9 mouse cellular contexts compared by ENCODE assay signal in genomic region chr13:47650093-47650492, GRCm38 (mm10).
DNase-seq lines count a peak whose midpoint lies in the region; ATAC-seq and TF ChIP-seq lines count a peak whose summit lies in the region.
"Had no signal": no experiment of that assay in that cellular context is flagged by ENCODE, and none has a peak within 500 bp of the region (broad histone marks: within the 10 kb centered on the region; RNA-seq: fewer than 3 reads in every experiment).

No protein-coding gene starts in this region.

- H3K9me3 ChIP-seq in midbrain, embryonic 13.5 days, result no peaks in the 10 kb centered on the region
- H3K9me3 ChIP-seq in midbrain, embryonic 11.5 days (ENCODE audit: control insufficient read depth, low read length), result no peaks in the 10 kb centered on the region
- H3K9me3 ChIP-seq in hindbrain, embryonic 16.5 days (ENCODE audit: control insufficient read depth, low read length), result no peaks in the 10 kb centered on the region
- no peaks in the 10 kb centered on the region for H3K9me3 ChIP-seq in neural tube, embryonic 13.5 days

- no peak for ATAC-seq in midbrain, embryonic 13.5 days
- no peak for ATAC-seq in midbrain, embryonic 11.5 days (ENCODE audit: low FRiP score)
- no peak for ATAC-seq in hindbrain, embryonic 16.5 days
- ATAC-seq in neural tube, embryonic 13.5 days (ENCODE audit: low read depth), result no peak
- ATAC-seq: forebrain, embryonic 14.5 days had no signal

- H3K4me3 ChIP-seq in midbrain, embryonic 13.5 days (replicated peaks), result 0 out of 2 replicates have a peak overlapping the region, but pooled peaks have one; percentile 0
- H3K4me3 ChIP-seq in midbrain, embryonic 11.5 days (ENCODE audit: low read depth, low read length), result no peak overlapping the region
- no peak overlapping the region for H3K4me3 ChIP-seq in embryonic fibroblast, embryonic 13.5 days (ENCODE audit: insufficient read depth, low read length)
- H3K4me3 ChIP-seq in hindbrain, embryonic 16.5 days (ENCODE audit: low read length), result 0 out of 2 replicates have a peak overlapping the region, but pooled peaks have one; percentile 3
- no peak overlapping the region for H3K4me3 ChIP-seq in neural tube, embryonic 13.5 days

- no peak for TF ChIP-seq CTCF in embryonic fibroblast, embryonic 13.5 days (IDR thresholded peaks at IDR 0.05; ENCODE audit: borderline replicate concordance, insufficient read depth, low read length)

- no peaks in the 10 kb centered on the region for H3K36me3 ChIP-seq in midbrain, embryonic 13.5 days
- H3K36me3 ChIP-seq in midbrain, embryonic 11.5 days (ENCODE audit: control insufficient read depth, insufficient read depth, low read length), result no peaks in the 10 kb centered on the region
- H3K36me3 ChIP-seq in hindbrain, embryonic 16.5 days (ENCODE audit: control insufficient read depth, insufficient read depth, low read length), result no peaks in the 10 kb centered on the region
- H3K36me3 ChIP-seq in neural tube, embryonic 13.5 days, result no peaks in the 10 kb centered on the region

- no peaks in the 10 kb centered on the region for H3K27me3 ChIP-seq in midbrain, embryonic 13.5 days
- no peaks in the 10 kb centered on the region for H3K27me3 ChIP-seq in midbrain, embryonic 11.5 days (ENCODE audit: control insufficient read depth, insufficient read depth, low read length)
- no peaks in the 10 kb centered on the region for H3K27me3 ChIP-seq in hindbrain, embryonic 16.5 days (replicated peaks; ENCODE audit: control insufficient read depth, insufficient read depth, low read length)
- no peaks in the 10 kb centered on the region for H3K27me3 ChIP-seq in neural tube, embryonic 13.5 days

- no peak overlapping the region for H3K9ac ChIP-seq in midbrain, embryonic 13.5 days (replicated peaks)
- no peak overlapping the region for H3K9ac ChIP-seq in midbrain, embryonic 11.5 days (ENCODE audit: low read length)
- no peak overlapping the region for H3K9ac ChIP-seq in hindbrain, embryonic 16.5 days (ENCODE audit: low read depth, low read length)
- no peak overlapping the region for H3K9ac ChIP-seq in neural tube, embryonic 13.5 days

- H3K27ac ChIP-seq in midbrain, embryonic 13.5 days, result 0 out of 2 replicates have a peak overlapping the region, but pooled peaks have one; percentile 10
- no peak overlapping the region for H3K27ac ChIP-seq in midbrain, embryonic 11.5 days (ENCODE audit: low read depth, low read length)
- no peak overlapping the region for H3K27ac ChIP-seq in embryonic fibroblast, embryonic 13.5 days (ENCODE audit: insufficient read depth, low read length)
- H3K27ac ChIP-seq in hindbrain, embryonic 16.5 days (ENCODE audit: low read depth, low read length), result no peak overlapping the region; the same call in 1 of the 2 replicates
- H3K27ac ChIP-seq in neural tube, embryonic 13.5 days (replicated peaks), result 0 out of 2 replicates have a peak overlapping the region, but pooled peaks have one; percentile 4

- 83% methylated on average over 13 of the region's 13 CpGs for WGBS in midbrain, embryonic 13.5 days
- WGBS in midbrain, embryonic 11.5 days, result 87% methylated on average over 13 of the region's 13 CpGs
- WGBS in hindbrain, embryonic 16.5 days, result 82% methylated on average over 13 of the region's 13 CpGs
- 80% methylated on average over 13 of the region's 13 CpGs for WGBS in neural tube, embryonic 13.5 days

- H3K4me1 ChIP-seq in midbrain, embryonic 13.5 days (replicated peaks), result peaks cover 3% of the 10 kb centered on the region
- peaks cover 2% of the 10 kb centered on the region; the same call in 1 of the 2 replicates for H3K4me1 ChIP-seq in midbrain, embryonic 11.5 days (ENCODE audit: control insufficient read depth, insufficient read depth, low read length)
- no peaks in the 10 kb centered on the region for H3K4me1 ChIP-seq in embryonic fibroblast, embryonic 13.5 days (ENCODE audit: control insufficient read depth, insufficient read depth, low read length)
- H3K4me1 ChIP-seq in hindbrain, embryonic 16.5 days (ENCODE audit: control insufficient read depth, insufficient read depth, low read depth, low read length), result no peaks in the 10 kb centered on the region; the same call in 1 of the 2 replicates
- H3K4me1 ChIP-seq in neural tube, embryonic 13.5 days (replicated peaks), result peaks cover 10% of the 10 kb centered on the region

- H3K4me2 ChIP-seq in midbrain, embryonic 13.5 days (replicated peaks), result peak overlapping the region; percentile 12; the same call in 1 of the 2 replicates
- no peak overlapping the region for H3K4me2 ChIP-seq in midbrain, embryonic 11.5 days
- peak overlapping the region; percentile 37 for H3K4me2 ChIP-seq in hindbrain, embryonic 16.5 days (ENCODE audit: low read length)
- peak overlapping the region; percentile 25; the same call in 1 of the 2 replicates for H3K4me2 ChIP-seq in neural tube, embryonic 13.5 days

- DNase-seq in midbrain, embryonic 11.5 days (ENCODE audit: low spot score, missing footprints), result no peak
- no peak for DNase-seq in embryo, embryonic 10.5 days (ENCODE audit: low spot score)
- DNase-seq in layer of hippocampus, postnatal 14 days (ENCODE audit: low spot score in 2 of 2), result no peak
- DNase-seq: cerebellum, adult 9-10 months had no signal

- peak; percentile 35; the same call in 1 of the 2 replicates for TF ChIP-seq POLR2A in embryonic fibroblast, embryonic 13.5 days (IDR thresholded peaks at IDR 0.05; ENCODE audit: low read depth, low read length)

Comparison
In these comparisons a context has a peak if more than half of its experiments do, and no peak if none do; other contexts are left out.
1. H3K27ac ChIP-seq: peak in midbrain, embryonic 13.5 days (single experiment) and neural tube, embryonic 13.5 days (single experiment); none in midbrain, embryonic 11.5 days (single experiment), embryonic fibroblast, embryonic 13.5 days (single experiment) and hindbrain, embryonic 16.5 days (single experiment).
2. H3K4me3 ChIP-seq: peak in midbrain, embryonic 13.5 days (single experiment) and hindbrain, embryonic 16.5 days (single experiment); none in midbrain, embryonic 11.5 days (single experiment), embryonic fibroblast, embryonic 13.5 days (single experiment) and neural tube, embryonic 13.5 days (single experiment).